Mouse (Mus musculus) heart, postnatal 36 days (tissue): ENCODE data around the gene Fhit. TPM values are rescaled to one million over a fixed set of nuclear protein-coding genes. Genes with fewer than 3 reads are reported as not detected.
A peak's percentile ranks its signal among the peaks of the same experiment; 100 is the strongest.
"Not testable (repeated sequence)": the region's sequence is repeated elsewhere in the genome, so short reads cannot be mapped to it uniquely, and the experiment has no call there.

Source experiments
- DNase-seq, 2 experiments: peaks; one replicate each; pipeline ENCODE4 v3.0.0; 2021 to 2022
- intact Hi-C: fragments of 180-260 bp; cut with DNase I; formaldehyde crosslinking; loops from one replicate; pipeline ENCODE4 v1.15.1; 2025
- total RNA-seq, 2 experiments: library from RNA; stranded (reverse); gene quantifications; 2 replicates each; pipeline ENCODE4 v1.2.3; 2021

Gene Fhit
- total RNA-seq, 2 experiments from 2014 or later = 1.6 to 2.7 TPM

DNA sequence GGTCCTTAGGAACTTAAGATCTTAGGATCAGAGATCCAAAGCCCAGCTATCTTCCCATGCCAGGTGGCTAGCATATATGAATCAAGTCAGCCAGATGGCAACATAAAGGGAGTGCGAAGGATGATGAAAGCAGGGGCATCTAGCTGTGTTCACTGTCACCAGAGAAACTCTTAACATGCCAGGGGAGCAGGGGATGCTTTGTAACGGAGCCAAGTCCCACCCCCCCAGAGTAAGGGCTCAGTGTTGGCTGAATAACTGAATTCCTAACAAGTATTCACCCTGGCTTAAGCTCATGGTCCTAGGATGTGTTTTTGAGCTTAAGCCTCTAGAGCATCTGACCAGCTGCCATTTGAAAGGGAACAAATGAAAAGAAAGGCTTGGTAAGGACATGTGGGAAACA, 1139.5 kb downstream of the Fhit start:
- no peak for DNase-seq

DNA sequence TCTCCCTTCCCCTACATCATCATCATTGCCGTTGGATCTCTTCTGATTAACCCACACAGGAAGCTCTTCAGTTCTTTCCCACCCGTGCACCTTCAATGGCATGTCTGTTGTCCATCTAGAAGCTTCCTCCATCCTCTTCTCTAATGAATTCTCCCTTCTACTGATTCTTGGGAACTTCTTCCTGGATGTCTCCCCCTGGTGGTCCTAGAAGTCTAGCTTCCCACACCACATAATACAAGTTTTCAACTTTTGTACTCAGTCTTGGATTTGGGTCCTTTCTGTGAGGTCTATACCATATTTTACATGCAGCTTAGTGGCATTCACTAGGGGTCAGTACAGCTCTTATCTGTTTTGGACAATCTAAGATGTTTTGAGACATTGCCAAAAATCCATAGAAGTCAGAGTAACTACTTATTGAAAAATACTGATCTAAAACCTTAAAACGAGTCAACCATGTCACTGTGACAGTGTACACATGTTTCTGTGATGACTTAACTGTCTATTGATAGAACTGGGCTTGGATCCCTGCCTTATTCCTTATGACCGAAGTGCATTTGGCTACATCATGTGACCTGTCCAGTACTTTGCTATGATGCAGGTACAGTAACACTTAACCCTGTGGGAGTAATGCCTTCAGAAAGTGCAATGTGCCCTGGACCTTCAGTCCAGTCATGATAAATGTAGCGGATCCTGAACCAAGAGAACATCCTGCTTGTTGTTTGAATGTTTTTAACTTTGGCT, 1141.3 kb downstream of the Fhit start:
- intact Hi-C loops = no loop called here
- no peak for DNase-seq

More for the DNA sequence above, 1139.5 kb downstream of the Fhit start:
- intact Hi-C loops = no loop called here

DNA sequence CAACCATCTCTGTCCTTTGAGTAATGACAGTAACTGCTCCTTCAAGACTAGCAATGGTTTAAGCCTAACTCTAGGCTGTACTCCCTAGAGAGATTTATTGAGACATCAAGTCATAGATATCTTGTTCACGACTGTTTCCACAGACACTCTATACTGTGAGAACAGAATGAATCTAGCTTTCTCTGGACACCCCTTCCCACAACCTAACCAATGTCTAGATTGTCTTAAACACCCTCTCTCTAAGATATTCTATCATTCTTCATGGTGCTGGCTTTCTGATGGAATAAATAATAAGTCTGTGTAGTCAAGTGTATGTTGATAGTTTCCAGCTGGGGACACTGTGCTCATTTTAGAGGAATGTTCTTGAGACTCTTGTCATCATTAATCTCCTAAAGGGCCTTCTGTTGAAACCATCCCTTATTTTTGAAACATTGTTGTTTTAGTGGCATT, 1148.0 kb downstream of the Fhit start:
- intact Hi-C loops = no loop called here
- no peak for DNase-seq

DNA sequence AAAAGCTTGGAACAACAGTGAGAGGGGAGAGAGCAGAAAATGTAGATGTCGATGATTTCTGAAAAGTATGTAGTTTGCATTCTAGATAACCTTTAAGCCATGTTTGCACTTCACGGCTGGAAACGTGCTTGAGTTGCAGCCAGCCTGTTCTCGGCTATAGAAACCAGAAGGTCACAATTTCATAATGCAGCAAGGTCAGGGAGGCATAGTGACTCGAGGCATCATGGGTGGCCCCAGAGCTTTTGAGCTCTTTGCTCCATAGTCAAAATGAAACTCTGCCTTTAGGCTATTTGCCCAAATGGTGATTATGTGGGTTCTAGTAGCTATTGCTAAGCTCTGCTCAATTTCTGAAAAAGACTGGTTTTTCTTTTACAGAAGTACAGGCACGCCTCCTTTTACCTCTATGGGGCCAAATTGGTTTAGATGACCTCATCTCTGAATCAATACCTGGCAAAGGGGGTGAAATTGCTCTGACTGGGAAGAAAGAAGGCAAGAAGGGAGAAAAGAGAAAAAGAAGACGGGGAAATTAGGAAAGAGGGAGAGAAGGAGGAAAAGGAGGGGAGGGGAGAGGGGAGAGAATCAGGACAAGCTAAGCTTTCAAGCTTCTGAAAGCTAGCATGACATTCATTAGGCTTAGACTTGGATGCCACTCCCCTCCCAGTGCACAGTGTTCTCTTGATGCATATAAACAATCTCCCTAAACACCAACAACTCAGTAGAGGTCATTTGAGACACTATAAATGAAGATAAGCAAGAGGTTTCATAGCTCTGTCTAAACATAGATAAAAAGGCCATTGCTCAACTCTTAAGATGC, 1148.6 kb downstream of the Fhit start:
- intact Hi-C loops = no loop called here
- no peak for DNase-seq

DNA sequence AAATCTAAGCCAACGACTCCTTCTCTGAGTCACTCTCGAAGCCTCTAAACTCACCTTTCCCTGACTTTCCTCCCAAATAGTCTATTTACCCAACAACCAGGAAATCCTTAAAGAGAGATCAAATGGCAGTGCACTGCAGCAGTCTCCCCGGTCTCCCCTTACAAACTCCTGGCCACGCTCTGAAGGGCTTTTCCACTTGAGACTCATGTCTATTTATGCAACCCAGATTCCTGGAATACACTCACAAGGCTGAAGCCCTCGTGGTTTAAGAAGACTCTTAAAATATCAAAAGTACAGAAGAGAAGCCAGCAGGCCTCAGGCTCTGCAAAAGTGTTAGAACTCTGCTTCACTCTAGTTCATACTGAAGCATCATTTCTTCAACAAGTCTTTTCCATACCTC, 1155.6 kb downstream of the Fhit start:
- no peak for DNase-seq

DNA sequence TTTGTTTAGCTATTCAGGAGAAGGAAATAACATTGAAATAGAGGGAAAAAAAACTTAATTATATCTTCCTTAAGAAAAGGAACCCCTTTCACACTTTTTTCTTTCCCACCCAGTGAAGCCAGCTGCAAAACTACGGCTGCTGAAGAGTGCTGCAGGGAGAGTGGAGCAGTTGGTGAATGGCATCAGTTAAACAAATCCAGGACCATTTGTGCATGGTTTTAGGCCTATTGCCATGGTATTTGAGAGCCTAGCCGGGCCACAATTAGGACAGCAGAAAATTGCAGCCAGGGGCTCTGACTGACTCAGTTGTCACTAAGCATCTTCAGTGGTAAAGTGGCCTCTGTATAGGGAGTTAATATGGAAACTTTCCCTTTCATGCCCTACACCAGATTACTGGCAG, 1158.0 kb downstream of the Fhit start:
- DNase-seq = no peak
- intact Hi-C loops = no loop called here

More for the DNA sequence above, 1155.6 kb downstream of the Fhit start:
- intact Hi-C loops = no loop called here

DNA sequence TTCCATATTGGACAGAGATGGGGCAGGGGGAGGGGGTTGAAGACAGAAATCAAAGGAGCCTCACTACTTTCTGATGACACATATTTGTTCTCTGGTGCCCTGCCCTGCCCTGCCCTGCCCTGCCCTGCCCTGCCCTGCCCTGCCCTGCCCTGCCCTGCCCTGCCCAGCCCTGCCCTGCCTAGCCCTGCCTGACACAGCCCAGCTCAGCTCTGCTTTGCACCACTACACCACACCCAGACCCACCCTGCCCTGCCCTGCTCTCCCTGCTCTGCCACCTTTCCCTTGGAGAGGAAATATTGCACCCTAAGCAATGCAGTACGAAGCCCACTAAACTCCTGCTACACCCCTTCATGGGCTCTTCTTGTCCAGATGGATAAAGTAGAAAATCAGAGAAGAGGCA, 1171.2 kb downstream of the Fhit start:
- intact Hi-C loops = no loop called here
- no peak for DNase-seq

DNA sequence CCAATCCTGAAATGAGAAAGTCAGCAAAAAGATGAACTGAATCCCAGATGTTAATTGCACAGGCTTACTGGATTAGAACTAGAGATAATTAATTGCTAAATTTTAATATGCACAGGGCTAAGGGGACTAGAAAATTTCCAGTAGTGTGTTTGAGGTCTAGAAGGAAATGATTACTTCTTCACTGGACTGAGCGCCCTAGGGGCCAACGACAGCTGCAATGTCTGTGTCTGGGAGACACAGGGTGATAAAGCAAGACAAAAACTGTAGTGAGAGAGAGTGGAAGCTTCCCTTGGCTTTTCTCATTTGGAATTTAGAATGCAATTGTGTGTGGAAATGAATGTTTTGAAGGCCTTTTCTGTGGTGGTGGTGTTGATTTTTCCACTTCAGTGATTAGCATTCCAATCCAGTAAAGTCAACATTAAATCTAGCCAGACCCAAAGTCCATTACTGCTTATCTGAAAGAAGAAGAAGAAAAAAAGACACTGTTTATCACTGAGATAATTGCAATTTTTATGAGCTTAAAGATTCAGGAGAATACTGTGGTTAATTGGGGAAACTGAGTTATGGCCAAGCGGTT, 1184.8 kb downstream of the Fhit start:
- DNase-seq = no peak
- intact Hi-C loops = no loop called here

DNA sequence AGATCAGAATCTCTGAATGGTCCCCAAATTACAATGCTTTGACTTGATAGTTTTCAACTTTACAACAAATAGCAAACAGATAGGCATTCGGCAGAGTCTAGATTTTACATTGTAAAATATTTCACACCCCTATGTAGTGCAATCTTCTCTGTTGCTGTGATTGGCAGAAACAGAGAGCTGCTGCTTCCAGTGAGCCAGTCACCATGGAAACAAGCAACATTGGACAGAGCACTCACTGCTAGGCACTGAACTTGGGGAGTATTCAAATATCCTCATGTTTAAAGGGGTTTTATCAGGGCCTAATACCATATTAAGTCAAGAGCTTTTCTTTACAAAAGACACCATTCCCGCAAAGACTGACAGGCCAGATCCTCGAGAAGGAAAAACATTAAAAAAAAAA, 1187.4 kb downstream of the Fhit start:
- no peak for DNase-seq
- intact Hi-C loops = no loop called here

DNA sequence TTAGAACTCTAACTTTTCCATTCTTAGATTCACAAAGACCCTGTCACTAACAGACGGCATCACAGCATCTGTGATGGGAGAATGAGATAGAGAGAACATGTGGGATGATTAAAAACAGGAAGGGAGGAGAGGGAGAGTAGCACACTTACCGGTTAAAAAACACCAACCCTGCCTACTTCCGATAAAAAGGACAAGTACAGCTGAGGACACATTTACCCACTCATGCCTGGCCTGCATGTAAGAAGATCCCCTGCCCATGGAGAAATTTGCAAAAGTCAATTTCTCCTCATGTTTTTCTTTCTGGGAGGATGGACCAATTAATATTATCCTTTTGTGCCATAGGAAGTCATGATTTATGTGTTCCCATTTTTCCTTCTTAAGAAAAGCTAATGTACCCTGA, 1198.0 kb downstream of the Fhit start:
- no peak for DNase-seq
- intact Hi-C loops = no loop called here

DNA sequence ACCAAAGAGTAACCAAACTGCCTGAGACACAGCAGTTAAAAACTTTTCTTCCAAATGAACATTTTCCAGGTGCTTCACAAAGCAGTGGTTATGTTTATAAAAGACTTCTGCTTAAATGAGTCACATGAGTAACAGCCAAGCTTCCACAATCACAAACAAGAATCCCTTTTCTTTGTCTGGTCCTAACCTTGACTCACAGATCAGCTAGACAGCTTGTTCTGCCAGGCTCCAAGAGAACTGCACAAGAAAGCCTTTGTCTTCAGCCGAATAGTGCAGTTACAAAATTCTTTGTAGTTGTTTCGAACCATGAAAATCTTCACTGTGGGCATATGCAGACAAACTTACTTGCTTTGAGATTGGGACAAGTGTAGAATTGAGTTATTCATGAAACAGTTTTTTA, 1201.4 kb downstream of the Fhit start:
- intact Hi-C loops = no loop called here
- DNase-seq = no peak

DNA sequence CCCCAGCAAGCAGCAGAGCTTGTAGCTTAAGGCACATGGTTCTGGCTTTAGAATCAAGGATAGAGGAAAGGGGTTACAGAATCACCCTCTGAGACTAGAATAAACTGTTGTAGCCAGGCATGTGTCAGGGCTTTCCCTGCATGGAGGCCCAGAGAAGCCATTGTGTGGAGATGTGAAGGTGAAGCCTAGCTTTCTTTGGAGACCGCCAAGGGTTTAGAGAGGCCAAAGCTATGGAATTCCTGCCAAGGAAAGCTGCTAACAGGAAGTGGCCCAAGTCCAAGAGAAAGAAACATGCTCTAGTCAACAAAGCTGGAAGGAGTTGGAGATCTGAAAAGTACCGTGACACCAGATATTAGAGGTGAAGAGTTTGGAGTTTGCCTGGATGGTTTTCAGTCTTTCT, 1262.3 kb downstream of the Fhit start:
- peak in 1 of 2 experiments; percentile 5 for DNase-seq
- intact Hi-C loops = no loop called here

DNA sequence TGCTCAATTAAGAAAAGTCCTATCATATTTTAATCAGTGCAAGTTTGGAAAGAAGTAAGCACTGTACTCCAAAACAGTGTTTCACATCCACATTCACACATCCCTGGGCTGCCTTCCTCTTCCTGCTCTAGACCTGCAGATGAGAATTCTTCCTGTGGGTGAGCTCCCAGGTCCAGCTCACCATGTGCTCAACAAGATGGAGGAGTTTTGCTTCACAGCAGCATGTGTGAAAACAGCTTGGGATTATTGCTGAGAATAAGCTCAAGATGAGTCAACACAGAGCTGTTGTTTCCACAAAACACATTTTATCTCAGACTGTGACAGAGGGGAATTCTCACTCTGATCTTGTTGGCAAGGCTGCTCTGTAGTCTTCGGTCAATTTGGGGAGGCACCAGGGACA, 1265.3 kb downstream of the Fhit start:
- intact Hi-C loops = no loop called here
- DNase-seq = no peak

DNA sequence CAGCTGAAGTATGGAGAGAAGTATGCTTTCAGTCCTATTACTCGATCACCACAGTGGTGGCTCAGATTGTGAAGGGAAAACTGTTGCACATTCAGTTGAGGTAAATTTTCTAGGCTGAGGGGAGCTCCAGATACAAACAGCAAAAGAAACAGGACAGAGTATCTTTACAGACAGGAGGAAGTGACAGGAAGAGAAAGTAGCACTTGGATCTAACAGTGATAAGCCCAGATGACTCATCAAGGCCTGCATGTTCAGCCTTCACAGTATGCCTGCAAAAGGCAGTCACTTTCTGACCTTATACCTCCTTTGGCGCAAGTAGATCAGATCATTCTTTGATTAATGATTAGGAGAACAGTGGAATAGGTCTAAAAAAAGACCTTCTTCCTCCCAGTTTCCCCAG, 1309.8 kb downstream of the Fhit start:
- no peak for DNase-seq
- intact Hi-C loops = no loop called here

DNA sequence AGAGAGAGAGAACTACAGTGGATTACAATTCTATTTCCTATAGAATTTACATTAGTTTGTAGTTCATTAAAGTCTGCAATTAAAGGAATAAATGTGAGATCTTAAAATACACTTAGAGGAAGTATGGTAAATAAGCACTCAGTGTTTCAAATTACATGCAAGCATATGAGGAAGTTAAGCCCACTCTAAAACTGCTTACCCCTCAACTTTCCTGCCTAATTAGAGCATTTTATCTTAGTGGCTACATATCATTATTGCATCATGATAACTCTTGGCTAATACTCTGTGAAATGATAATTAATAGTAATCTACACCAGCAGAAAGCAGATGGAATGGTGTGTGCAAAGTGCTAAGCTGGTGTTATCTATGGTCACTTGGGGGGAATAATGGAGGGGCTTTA, 1329.5 kb downstream of the Fhit start:
- intact Hi-C loops = no loop called here
- DNase-seq = no peak

DNA sequence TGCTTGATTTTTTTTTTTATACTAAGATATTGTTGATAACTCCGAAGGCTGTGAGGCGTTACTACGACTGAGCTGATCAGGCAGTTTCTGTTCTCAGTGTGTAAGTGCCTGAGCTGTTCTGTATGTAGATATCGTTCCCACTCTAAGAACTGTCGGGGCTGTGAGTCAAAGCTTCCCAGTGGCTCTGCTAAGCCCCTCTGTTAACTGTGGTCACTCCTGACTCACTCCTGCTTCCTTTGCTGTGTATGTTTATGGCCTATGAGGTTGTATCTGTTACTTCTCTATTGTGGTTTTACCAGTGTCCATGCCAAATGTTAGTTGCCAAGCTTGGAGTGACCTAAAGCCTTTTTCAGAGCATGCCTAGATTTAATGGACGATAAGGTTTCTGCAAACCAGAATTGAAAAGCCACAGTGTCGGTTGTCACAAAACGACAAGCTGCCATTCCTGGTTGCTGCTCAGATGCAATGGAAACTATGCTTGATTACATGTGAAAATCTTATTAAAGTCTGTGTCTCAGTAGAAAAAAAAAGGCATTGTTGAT, 1333.1 kb downstream of the Fhit start:
- intact Hi-C loops, DNase-seq: not testable (repeated sequence)

DNA sequence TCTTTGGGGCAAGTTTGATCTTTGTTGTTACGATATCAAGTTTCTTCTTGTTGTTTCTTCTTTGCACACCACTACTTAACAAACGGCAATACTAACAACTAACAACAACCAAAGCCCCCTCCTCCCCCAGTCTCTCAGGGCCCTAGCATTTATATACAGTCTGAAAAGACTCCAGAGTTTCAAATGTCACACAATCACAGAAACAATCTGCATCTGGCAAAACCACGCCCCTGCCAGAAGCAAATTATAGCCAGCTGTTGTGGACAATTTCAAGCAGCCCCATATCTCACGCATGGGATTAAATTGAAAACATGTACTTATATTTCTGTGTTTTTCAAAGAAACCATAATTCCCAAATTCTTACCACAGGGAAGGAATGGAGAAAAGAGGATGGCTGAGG, 1345.9 kb downstream of the Fhit start:
- DNase-seq = no peak
- intact Hi-C loops = no loop called here

DNA sequence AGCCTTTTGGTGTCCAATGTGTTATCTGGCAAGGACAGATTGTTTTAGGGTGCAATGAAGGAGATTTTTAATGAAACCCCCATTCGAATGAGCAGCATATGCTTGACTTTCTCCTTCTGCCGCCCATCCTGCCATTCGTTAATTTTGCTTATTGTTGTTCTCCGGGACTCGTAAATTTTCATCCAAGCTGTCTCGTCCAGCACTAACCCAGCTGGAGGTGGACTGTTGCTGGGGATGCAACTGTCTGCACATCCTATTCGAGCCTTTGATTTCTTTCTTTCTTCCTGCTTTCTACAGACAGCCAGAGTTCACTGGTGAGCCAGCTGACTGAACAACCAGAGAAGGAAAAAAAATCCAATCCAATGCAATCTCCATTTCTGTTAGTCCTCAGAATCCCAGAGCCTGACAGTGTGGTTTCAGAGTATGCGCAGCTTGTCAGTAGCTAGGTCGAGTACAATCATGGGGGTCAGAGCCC, 1350.0 kb downstream of the Fhit start:
- intact Hi-C loops = no loop called here
- DNase-seq = no peak

DNA sequence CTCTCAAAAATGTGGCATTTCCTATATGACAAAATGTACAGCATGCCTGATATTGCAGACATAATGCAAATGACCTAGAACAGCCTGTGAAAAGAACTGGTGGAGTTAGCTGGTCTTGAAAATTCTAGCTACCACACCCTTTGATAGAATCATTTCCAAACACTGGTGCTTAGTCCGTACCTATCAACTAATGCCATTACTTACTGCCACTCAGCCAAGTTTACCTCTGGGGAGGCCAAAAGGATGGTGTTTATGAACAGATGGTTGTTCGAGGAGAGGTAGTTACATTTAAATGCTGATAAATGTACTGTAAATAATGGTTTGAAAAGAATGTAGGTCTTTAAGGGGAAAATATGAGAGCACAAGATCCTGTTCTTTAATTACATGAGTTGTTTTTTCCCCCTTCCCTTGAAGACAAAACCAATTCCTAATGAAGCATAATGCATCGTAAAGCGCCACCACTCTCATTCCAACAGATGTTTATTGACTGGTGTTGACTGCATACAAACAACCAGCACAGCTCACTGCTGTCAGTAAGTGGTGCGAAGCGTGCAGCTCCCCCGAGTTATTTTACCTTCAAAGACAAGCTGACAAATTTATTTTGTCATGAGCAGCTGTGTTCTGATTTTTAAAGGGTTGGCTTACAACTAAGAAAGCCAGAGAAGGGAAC, 1350.5 kb downstream of the Fhit start:
- intact Hi-C loops = no loop called here
- no peak for DNase-seq

DNA sequence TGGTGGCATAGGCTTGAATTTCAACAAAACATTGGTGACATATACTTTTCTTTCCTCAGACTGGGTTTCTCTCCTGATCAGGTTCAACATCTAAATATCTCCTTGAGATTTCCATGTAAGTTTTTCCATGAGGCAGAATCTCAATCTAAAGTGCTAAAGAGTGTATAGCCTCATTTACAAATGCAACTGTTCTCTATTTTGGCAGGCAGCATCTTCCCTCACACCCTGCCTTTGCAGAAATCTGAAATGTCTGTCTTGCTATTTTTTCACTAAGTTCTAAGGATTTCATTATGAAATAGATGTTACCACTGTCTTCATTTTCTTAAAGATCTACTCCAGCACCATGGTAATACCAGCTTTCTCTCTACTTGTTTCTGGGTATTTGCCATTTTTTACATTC, 1368.4 kb downstream of the Fhit start:
- intact Hi-C loops = no loop called here

More for the DNA sequence above, 1368.4 kb downstream of the Fhit start:
- DNase-seq = no peak
